Mouse (Mus musculus): ENCODE data around the gene Ephb4.

GRCm38 (mm10) chr5:137307071-137307912 is 42.6 kb upstream of the Ephb4 start, which contains the start of gene Srrt:
- peak; percentile 43 for TF ChIP-seq POLR2A (IDR thresholded peaks at IDR 0.05; ENCODE audit: insufficient read depth, low read depth, low read length)
- no peak for TF ChIP-seq CTCF (IDR thresholded peaks at IDR 0.05; ENCODE audit: insufficient read depth, low read depth, low read length)

Measured in olfactory bulb, adult 2 months (tissue).